Mouse (Mus musculus) lung, postnatal 10 days (tissue): Measurements from ENCODE around the gene Hmgn2.

ENCODE experiments used
- DNase-seq: peaks from one replicate; pipeline ENCODE4 v3.0.0; 2021

Hmgn2 gene

DNA sequence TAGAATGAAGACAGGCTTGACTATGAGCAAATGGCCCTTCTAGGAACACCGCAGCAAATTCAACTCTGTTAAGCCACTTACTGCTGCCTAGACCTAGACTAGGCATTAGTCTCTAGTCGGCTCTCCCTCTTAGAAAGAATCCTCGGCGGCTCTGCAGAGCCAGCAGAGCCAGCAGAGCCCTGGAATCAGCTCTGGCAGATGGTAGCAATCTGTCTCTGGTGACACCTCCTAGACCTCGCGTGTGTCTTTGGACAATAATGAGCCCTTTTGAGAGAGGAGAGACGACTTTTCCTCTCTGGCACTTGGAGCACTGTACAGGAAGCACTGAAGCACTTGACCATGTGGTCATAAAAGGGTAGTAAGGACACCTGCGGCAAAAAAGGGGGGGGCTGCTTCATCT is 3.3 kb upstream of the Hmgn2 start:
- DNase-seq: no peak

DNA sequence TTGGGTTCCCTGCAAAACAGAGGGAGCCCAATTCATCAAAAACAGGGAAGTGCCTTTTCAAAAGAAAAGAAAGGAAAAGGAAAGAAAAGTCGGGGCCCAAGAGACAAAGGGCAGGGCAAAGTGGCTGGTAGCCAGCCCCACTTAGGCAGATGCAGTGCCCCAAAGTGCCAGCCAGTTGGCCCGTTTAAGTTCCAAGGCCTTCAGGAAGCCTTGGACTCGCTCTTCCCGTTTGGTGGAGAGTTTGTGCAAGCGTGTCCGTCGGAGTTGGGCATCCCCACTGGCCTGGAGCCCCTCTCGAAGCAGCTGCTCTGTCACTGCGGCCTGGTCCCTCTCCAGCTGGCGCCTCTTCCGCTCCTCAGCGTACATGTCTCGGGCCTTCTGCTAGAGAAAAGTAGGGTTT is 2.4 kb upstream of the Hmgn2 start:
- DNase-seq: no peak

DNA sequence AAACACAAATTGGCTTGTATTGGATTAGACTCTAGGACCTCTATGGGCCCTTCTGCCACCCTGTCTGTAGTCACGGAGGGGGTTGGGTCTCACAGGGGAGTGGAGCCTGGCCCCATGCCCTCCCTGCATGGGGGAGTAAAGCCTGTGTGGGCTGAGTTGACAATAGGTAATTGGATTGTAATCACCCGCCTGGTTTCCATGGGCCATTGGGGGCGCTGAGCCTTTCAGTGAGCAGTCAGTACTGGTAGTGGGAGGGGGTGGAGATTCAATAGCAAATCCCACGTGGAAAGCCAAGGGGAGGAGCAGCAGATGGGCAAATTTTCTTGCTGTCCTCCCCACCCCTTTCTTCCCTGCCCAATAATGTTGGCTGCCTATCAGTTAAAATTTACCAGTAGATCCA is 1.7 kb upstream of the Hmgn2 start:
- DNase-seq: peak; percentile 6

DNA sequence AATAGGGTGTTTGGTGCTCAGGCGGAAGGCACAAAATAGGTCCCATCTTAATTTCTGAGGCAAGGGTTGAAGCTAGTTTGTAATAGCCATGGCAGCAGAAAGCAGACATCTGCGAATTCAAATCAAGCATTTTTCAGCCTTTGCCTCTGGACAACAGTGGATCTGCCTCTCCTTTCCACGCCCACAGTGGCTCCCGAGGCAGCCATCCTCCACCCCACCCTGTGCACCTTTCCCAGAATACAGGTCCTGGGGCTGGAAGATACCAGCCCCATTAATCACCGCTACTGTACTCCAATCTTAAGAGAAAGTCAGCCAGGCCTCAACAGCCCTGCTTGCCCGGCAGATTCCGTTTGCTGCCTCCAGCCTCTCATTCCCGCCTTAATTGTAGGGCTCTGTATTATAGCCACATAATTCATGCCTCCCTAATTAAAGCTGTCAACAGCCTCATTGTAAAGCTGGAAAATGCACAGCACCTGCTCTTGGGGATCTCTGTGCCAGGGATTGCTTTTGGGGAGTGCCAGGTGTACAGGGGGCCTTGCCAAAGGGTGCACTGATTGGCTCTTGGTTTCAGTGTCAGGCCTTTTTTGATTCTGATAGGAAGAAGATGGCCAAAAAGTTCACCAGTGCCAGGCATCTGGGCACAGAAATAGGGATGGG is 792 bp upstream of the Hmgn2 start:
- no peak for DNase-seq

DNA sequence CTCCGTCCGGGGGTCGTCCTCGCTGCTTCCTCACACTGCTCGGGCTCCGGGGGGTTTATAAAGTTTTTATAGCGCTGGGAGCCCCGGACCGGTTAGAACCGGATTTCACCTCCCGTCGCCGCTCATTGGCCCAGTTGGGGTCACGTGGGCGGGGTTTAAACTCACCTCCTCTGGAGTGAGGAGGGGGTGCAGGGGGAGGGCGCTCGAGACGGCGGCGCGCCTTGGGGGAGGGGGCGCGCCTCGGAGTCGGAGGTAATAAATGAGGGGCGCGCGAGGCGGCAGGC is 642 bp downstream of the Hmgn2 start:
- DNase-seq: peak; percentile 96

DNA sequence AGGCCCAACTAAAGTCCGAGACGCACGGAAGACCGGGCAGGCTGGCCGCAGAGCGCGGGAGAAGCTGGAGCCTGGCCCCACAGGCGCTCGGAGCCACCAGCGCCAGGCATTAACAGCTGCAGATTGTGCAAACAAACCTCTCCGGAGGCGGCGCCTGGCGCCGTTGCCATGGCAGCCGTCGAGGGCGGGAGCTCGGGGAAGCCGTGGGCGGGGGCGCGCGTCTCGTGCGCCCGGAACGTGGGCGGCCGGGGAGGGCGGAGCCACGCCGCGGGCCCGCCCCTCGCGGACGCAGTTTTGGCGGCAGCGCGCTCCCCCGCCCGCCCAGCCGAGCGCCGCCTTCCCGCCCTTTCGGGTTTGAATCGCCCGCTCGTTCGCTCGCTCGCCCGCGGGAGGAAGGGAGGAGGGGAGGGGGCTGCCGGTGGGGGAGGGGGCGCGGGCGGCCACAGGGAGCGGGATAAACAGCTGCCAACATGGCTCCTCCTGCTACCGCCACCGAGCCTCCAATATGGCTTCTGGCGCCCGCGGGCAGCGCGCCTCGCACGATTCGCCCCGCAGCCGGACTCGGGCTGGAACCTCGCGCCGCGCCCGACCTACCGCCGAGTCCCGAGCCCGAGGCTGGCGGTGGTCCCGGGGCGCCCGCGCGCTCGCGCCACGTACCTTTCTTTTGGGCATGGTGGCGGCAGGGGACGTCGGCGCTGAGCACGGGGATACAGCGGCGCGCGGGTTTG is 1.1 kb downstream of the Hmgn2 start:
- peak; percentile 99 for DNase-seq

DNA sequence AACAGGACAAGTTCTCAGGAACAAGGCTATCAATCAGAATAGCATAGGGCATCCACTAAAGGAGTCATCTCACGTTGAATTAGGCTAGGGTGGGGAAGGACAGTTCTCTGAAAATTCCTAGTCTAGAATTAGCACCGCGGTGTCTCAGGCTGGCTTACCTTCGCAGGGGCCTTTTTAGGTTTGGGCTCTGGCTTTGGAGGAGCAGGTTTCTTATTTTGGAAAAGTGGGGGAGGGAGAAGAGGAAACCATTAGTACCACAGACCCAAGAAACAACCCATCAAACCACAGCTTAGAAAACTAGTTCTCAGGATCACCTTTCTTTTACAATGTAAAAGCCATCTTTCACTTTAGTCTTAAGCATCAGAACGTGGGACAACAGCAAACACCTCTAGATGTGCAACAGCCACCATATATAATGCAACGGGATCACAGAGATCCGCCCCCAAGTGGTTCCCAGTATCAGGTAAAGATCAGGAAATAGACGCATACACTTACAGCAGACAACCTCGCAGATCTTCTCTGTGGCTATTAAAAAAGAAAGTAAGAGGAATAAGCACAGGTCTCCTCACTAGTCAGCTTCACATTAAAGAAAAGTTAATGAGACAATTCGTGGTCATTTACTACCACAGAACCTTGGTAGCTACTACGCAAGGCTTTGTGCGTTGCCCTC is 2.0 kb downstream of the Hmgn2 start:
- DNase-seq: no peak

DNA sequence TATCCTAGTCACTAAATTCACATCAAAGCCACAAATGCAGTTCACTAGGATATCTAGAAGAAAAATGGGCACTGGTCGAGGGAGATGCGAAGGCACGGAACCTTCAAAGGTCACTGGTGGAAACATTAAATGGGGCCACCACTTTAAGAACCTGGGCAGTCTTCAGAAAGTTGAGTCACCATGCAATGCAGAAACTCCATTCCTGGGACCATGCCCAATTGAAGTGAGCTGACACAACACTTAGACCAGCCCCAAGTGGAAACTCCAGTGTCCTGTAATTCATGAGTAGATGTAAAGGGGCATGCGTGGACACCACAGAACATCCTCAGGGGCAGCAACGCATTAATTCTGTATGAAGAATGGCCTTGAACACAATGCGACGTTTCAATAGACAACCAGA is 5.9 kb downstream of the Hmgn2 start:
- no peak for DNase-seq

DNA sequence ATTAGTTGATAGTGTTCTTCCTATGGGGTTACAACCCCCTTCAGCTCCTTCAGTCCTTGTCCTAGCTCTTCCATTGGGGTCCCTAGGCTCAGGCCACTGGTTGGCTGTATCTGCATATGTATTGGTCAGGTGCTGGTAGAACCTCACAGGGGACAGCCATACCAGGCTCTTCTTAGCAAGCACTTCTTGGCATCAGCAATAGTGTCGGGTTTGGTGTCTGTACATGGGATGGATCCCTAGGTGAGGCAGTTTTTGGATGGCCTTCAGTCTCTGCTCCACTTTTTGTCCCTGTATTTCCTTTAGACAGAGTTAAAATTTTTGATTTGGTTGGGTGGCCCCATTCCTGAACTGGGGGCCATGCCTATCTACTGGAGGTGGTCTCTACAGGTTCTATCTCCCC is 9.6 kb downstream of the Hmgn2 start:
- no peak for DNase-seq

DNA sequence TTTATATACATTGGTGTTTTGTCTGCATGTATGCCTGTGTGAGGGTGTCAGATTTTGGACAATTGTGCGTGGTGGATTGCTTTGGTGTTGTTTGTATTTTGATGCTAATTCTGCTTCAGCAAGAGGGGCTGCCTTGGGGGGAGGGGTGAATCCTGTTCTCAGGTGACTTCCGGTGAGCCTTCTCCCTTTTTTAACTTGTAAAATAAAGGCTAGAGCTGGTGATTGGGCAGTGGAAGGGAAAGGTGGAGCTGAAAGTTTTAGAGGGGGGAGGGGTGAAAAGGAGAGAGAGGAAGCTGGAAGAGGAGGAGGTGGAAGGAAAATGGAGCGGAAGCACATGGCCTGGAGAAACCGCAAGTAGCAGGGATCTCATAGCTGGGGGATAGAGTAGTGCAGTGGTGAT is 12.1 kb downstream of the Hmgn2 start:
- DNase-seq: no peak

DNA sequence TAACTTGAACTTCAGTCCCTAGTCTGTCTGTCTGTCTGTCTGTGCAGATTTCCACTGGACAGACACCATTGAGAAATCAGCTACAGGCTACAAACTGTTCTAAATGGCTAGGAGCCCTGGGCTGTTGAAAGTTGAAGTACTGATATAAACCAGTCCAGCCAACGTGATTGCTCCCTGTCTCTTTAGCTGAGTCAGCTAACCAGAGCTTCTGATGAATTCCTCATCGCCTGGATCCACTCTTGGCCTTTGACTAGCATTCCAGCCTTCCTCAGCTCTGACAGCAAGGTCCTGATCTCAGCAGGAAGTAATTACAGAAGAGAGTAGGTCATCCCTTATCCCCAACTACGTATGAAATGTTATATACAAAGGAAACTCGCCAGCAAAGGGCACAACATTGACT is 21.7 kb downstream of the Hmgn2 start:
- DNase-seq: no peak

DNA sequence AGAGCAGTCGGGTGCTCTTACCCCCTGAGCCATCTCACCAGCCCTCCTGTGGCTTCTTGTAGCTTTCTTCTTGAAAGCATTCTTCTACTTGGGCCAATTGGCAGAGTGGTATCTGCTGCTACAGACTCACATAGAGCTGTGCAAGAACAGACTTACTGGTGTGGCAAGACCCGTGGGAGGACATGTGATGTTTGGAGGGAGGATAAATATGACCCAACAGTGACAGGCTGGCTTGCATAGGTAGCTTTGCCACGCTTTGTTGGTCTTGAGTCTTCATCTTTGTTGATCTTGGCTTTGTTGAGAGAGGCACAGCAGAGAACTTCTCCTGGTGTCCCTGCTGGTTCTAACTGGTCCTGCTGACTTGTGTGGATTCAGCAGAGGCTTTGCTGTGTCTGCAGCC is 24.7 kb downstream of the Hmgn2 start:
- DNase-seq: no peak

DNA sequence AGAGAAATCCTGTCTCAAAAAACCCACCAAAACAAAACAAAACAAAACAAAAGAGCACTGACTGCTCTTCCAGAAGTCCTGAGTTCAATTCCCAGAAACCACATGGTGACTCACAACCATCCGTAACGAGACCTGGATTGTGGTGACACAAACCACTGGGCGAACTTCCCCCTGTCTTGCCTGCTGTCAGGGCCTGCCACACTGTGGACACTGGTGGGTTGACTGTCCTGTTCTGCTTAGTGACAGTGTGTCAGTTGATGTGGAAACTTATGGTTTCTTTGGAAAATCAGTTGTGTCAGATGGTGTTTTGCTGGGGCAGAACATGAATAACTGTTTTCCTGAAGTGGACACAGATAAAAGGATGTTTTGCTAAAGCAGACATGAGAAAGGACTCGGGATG is 25.8 kb downstream of the Hmgn2 start:
- DNase-seq: no peak

DNA sequence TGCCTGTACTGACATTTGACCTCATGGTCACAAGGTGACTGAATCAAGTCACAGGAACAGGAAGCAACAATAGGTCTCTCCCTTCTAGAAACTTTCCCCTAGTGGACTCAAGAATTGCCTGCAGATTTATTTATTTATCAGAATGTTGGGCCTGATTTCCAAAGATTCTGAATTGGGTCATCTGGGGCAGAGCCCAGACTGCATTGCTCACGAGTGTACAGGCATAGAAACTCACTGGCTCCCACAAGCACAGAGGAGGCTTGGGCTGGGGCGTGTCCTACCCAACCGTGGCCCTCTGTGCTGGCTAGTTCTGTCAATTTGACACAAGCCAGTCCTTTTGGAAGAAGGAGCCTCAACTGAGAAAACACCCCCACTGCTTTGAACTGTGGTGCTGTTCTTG is 26.9 kb downstream of the Hmgn2 start:
- DNase-seq: peak; percentile 19

DNA sequence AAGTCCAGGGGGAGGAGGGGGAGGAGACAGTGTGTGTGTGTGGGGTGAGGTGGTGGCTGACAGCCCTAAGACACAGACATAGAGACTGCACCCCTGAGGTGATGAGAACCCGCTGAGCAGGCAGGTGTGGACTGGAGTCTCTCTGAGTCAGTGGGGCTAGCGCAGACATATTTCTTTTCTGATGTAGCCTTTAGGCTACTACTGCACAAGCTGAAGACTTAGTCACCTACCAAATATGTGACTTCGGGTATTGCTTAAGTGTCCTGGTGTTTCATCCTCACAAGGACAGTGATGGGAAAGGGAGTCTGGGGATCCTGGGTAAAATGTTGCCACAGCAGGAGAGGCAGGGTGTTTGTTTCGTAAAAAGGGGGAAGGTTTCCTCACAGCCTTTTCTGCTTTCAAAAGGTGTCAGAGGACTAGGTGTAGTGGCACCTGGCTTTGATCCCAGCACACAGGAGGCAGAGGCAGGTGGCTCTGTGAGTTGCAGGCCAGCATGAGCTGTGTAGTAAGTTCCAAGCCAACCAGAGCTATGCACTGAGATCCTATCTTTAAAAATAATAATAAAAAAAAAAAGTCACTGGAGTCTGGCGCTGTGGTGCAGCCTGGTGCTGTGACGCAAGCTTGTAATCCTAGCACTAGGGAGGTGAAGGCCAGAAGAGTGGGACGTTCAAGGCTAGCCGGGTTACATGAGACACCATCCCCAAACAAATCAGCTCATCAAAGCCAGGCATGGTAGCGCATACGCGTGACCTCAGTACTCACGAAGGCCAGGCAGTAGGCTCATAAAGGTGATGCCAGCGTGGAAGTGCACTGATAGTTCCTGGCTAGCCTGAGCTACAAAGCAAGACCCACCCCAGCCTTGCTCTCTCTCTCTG is 27.8 kb downstream of the Hmgn2 start:
- no peak for DNase-seq

DNA sequence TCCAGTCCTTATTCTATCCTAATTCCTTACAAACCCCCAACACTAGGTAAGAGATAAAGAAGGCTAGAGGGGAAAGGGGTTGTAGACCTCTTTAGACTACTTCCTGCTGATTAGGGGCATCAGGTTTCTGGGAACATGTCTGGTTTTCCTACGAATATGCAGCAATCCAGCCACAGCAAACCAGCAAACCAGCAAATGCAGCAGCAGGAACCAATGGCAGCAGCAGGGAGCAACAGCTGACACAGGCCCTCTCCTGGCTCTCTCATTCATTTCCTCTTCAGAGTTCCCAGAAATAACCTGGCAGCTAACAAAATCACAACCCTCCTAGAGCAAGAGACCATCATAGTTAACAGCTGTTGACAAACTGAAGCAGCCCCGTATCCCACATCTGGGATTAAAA is 30.4 kb downstream of the Hmgn2 start:
- no peak for DNase-seq

DNA sequence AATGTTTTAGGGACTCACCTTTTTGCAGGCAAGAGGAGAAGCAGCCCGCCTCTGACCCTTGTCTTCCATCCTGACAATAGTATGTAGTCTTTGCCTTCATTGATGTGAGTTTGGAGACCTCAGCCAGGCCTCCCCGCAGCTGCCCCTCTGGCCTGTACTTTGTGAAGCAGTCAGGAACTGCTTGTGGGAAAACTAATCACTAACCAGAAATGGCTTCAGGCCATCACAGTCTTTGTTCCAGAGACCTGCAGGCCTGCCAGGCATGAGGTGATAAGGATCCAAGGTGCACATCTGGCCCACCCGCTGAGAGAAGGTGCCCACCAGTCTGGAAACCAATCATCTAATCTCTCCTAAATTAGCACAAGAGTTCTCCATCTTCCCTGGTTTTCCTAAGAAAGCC is 36.7 kb downstream of the Hmgn2 start:
- DNase-seq: no peak

DNA sequence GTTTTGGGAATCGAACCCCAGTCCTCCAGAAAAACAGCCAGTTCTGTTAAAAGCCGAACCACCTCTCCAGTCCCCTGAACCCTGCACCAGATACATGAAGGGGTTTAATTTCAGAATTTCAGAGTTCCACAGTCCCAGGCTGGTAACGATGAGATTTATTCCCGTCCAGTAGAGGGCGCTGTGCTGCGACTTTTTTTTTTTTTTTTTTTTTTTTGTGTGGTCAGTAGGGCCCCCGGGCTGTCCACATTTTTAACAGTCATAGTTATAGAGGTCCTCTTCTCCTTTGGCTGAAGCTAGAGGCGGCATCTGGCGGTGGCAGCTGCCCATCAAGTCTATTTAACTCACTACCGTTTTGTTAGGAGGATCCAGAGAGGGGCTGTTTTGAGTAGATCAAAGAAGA is 37.1 kb downstream of the Hmgn2 start:
- peak; percentile 20 for DNase-seq

DNA sequence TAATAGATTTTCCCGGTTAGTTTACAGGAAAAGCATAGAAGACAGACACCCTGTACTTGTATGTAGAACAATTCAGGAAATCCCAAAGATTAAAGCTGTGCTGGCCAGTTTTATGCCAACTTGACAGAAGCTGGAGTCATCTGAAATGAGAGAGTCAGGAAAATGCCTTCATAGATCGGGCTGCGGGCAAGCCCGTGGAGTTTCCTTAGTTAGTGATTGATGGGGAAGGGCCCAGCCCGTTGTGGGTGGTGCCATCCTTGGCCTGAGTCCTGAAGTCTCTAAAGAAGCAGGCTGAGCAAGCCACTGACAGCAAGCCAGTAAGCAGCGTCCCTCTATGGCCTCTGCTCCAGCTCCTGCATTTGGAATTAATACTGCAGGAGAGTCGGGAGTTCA is 39.2 kb downstream of the Hmgn2 start:
- peak; percentile 57 for DNase-seq

DNA sequence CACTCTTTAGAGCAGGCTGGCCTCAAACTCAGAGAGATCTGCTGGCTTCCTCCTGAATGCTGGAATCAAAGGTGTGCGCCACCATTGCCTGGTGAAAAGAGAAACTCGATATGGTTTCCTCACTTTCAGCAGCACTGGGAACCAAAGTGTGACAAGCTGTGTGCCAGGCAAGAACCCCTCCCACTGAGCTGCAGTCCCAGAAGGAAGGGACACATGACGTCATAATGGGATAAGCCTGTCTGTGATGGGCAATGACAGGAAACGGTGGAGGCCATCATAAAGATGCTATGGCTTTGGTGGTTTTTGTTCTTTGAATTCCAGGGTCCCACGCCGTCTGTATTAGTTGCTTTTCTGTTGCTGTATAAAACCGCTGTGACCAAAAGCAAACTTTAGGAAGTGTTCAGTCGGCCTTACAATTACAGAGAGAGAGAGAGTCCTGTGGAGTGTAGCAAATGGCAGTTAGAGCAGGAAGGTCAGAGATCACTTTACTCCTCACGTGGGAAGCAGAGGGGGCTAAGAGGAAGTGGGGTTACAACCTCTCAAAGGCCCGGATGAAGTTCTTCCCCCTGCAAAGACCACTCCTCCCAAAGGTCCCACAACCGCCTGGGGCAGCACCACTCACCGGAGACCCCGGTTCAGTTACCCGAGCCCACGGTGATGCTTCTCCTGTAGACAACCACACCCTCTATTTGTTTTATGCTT is 39.7 kb downstream of the Hmgn2 start:
- peak; percentile 48 for DNase-seq

DNA sequence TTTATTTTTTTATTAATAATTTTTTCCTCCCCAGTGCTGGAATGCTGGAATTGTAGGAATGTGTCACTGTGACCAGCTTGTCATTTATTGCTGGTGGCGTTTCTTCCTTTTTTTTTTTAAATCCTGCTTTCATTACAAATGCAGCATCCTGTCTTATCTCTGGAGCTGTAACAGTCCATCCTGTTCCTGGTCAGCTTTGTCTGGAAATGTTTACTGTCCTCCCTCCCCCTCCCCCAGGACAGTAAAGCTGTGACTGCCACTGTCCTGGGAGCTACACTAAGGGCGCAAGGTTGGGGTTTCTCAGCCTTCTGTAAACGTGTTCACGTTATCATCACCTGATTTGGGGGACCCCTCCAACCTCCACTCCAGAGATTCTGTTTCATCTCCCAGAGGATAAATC is 43.2 kb downstream of the Hmgn2 start:
- peak; percentile 58 for DNase-seq

DNA sequence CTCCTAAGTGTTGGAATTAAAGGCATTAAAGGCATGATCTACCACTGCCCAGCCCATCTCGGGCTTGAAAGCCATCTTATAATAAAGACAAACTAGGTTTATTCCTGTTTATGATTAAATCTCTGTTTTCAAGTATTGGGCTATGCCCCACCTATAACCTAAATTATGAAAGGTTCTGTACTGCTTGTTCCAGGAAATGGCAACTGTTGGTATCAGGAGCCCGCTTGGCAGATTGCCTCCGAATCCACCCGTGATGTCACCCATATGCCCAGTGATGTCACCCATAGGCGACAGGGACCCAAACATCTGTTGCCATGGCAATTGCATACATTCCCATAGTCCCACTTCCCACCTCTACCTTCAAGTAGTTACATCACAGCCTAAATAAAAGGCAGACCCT is 44.7 kb downstream of the Hmgn2 start:
- no peak for DNase-seq
